Mouse (Mus musculus) myocyte (in vitro differentiated cells): Measurements from ENCODE around the gene Lancl3. TPM values are rescaled to one million over a fixed set of nuclear protein-coding genes. Genes with fewer than 3 reads are reported as not detected.
"Not testable (repeated sequence)": the region's sequence is repeated elsewhere in the genome, so short reads cannot be mapped to it uniquely, and the experiment has no call there.

Source experiments
- H3K27me3 ChIP-seq: one replicate; pipeline ENCODE4 v1.6.1; 2011; ENCODE audit not compliant: control insufficient read depth, insufficient read depth, insufficient read length
- H3K36me3 ChIP-seq: one replicate; pipeline ENCODE4 v1.6.1; 2011; ENCODE audit not compliant: control insufficient read depth, insufficient read depth
- H3K4me2 ChIP-seq: one replicate; pipeline ENCODE4 v1.6.1; 2011; ENCODE audit warnings: low read depth, control low read depth
- H3K4me3 ChIP-seq: one replicate; pipeline ENCODE4 v1.5.1; 2011; ENCODE audit warnings: mild to moderate bottlenecking, control low read depth, moderate library complexity
- H3K79me2 ChIP-seq: one replicate; pipeline ENCODE4 v1.6.1; 2011; ENCODE audit not compliant: control insufficient read depth, insufficient read depth
- H3ac ChIP-seq: one replicate; pipeline ENCODE4 v1.6.1; 2011; ENCODE audit not compliant: control insufficient read depth, insufficient read length
- CEBPB ChIP-seq: IDR thresholded peaks from 2 replicates; pipeline ENCODE4 v1.6.1; 2011; ENCODE audit warnings: mild to moderate bottlenecking, moderate library complexity; ENCODE audit not compliant: poor library complexity, insufficient read depth, severe bottlenecking
- E2F4 ChIP-seq: IDR thresholded peaks from one replicate; pipeline ENCODE4 v1.6.1; 2011; ENCODE audit warnings: mild to moderate bottlenecking, control low read depth, moderate library complexity; ENCODE audit not compliant: insufficient read depth
- MAX ChIP-seq: IDR thresholded peaks from one replicate; pipeline ENCODE4 v1.6.1; 2011; ENCODE audit warnings: low read depth, mild to moderate bottlenecking, control low read depth
- MYOD1 ChIP-seq, 3 experiments: IDR thresholded peaks; one replicate each; pipeline ENCODE4 v1.6.1; 2011; ENCODE audit warnings: control low read depth in 2 of 3, low read depth in 2 of 3, mild to moderate bottlenecking in 2 of 3, moderate library complexity in 1 of 3; ENCODE audit not compliant: insufficient read length in 2 of 3, control insufficient read depth in 1 of 3
- MYOG ChIP-seq, 3 experiments: IDR thresholded peaks; one replicate each; pipeline ENCODE4 v1.6.1; 2011; ENCODE audit warnings: control low read depth in 2 of 3, low read depth in 2 of 3, mild to moderate bottlenecking in 2 of 3; ENCODE audit not compliant: insufficient read length in 2 of 3, control insufficient read depth in 1 of 3, insufficient read depth in 1 of 3
- POLR2A ChIP-seq: IDR thresholded peaks from one replicate; pipeline ENCODE4 v1.6.1; 2011; ENCODE audit warnings: low read depth, mild to moderate bottlenecking, control low read depth, moderate library complexity; ENCODE audit not compliant: insufficient read length
- POLR2AphosphoS2 ChIP-seq: IDR thresholded peaks from one replicate; pipeline ENCODE4 v1.6.1; 2011; ENCODE audit warnings: low read depth, control low read depth; ENCODE audit not compliant: insufficient read length
- REST ChIP-seq: IDR thresholded peaks from one replicate; pipeline ENCODE4 v1.6.1; 2011; ENCODE audit warnings: mild to moderate bottlenecking, control low read depth, moderate library complexity; ENCODE audit not compliant: insufficient read depth, insufficient read length
- SRF ChIP-seq: IDR thresholded peaks from one replicate; pipeline ENCODE4 v1.6.1; 2011; ENCODE audit warnings: low read depth; ENCODE audit not compliant: control insufficient read depth, insufficient read length
- TCF12 ChIP-seq: IDR thresholded peaks from one replicate; pipeline ENCODE4 v1.6.1; 2011; ENCODE audit warnings: mild to moderate bottlenecking, control low read depth; ENCODE audit not compliant: poor library complexity, insufficient read depth, severe bottlenecking
- TCF3 ChIP-seq: IDR thresholded peaks from one replicate; pipeline ENCODE4 v1.6.1; 2011; ENCODE audit warnings: low read depth, control low read depth; ENCODE audit not compliant: insufficient read length
- USF1 ChIP-seq: IDR thresholded peaks from one replicate; pipeline ENCODE4 v1.6.1; 2011; ENCODE audit warnings: low read depth, mild to moderate bottlenecking, control low read depth, moderate library complexity
- polyA plus RNA-seq: library from polyadenylated mRNA; unstranded; fragments of >200 nt; fragmentation: generic; extraction: Trizol; gene quantifications from one replicate; pipeline ENCODE4 v1.2.1, GENCODE M21; 2012; ENCODE audit warnings: missing spikeins

Lancl3 gene
- polyA plus RNA-seq, 1 experiment = 0.37 TPM

- Histone ChIP-seq H3ac (no peak overlapping the region), H3K79me2 (no peaks in the 10 kb centered on the region), H3K4me3 (no peak overlapping the region), H3K27me3 (no peaks in the 10 kb centered on the region), H3K4me2 (no peak overlapping the region), H3K36me3 (no peaks in the 10 kb centered on the region)
- TF ChIP-seq TCF3 (no peak), CEBPB (no peak), SRF (no peak), E2F4 (no peak), REST (no peak)
These were observed 73.8 kb downstream of the Lancl3 start for GRCm38 (mm10) chrX:9273377-9274002.

- Histone ChIP-seq H3K79me2 (no peaks in the 10 kb centered on the region), H3K4me2 (no peak overlapping the region), H3K27me3 (no peaks in the 10 kb centered on the region), H3ac (no peak overlapping the region), H3K36me3 (no peaks in the 10 kb centered on the region), H3K4me3 (no peak overlapping the region)
- TF ChIP-seq CEBPB (no peak), POLR2AphosphoS2 (no peak), MAX (no peak), SRF (no peak), MYOG (IDR thresholded peaks at IDR 0.05; ENCODE audit: control insufficient read depth in 1 of 3, insufficient read depth in 1 of 3, insufficient read length in 2 of 3, low read depth in 2 of 3) (no peak), MYOD1 (IDR thresholded peaks at IDR 0.05; ENCODE audit: control insufficient read depth in 1 of 3, insufficient read length in 2 of 3, low read depth in 2 of 3) (no peak), TCF12 (no peak), REST (no peak), POLR2A (no peak), TCF3 (no peak), E2F4 (no peak), USF1 (no peak)
These were observed 74.6 kb downstream of the Lancl3 start for GRCm38 (mm10) chrX:9274321-9274720.

GRCm38 (mm10) chrX:9283464-9283863, 83.8 kb downstream of the Lancl3 start, which contains the start of gene H2al1m:
H2al1m (plus strand) TSS chrX:9283764.
- H3K36me3 ChIP-seq, H3K79me2 ChIP-seq, H3K4me3 ChIP-seq, H3ac ChIP-seq, H3K4me2 ChIP-seq, H3K27me3 ChIP-seq: not testable (repeated sequence)

- not testable (repeated sequence) for H3K4me2 ChIP-seq, H3K36me3 ChIP-seq, H3K4me3 ChIP-seq, H3K79me2 ChIP-seq, H3ac ChIP-seq, H3K27me3 ChIP-seq
These were observed 93.6 kb downstream of the Lancl3 start for GRCm38 (mm10) chrX:9293140-9293829.

GRCm38 (mm10) chrX:9298413-9298864, 98.7 kb downstream of the Lancl3 start:
- Histone ChIP-seq H3K27me3 (no peaks in the 10 kb centered on the region), H3K4me3 (no peak overlapping the region), H3K4me2 (no peak overlapping the region), H3ac (no peak overlapping the region), H3K79me2 (no peaks in the 10 kb centered on the region), H3K36me3 (no peaks in the 10 kb centered on the region)
- no peak for TF ChIP-seq TCF12

GRCm38 (mm10) chrX:9302791-9303190, 103.1 kb downstream of the Lancl3 start:
- Histone ChIP-seq H3K79me2 (no peaks in the 10 kb centered on the region), H3K36me3 (no peaks in the 10 kb centered on the region), H3K4me3 (no peak overlapping the region), H3K4me2 (no peak overlapping the region), H3K27me3 (no peaks in the 10 kb centered on the region), H3ac (no peak overlapping the region)
- TF ChIP-seq CEBPB (no peak), POLR2AphosphoS2 (no peak), MYOG (IDR thresholded peaks at IDR 0.05; ENCODE audit: control insufficient read depth in 1 of 3, insufficient read depth in 1 of 3, insufficient read length in 2 of 3, low read depth in 2 of 3) (no peak), TCF12 (no peak)
